ENCODE assay signal across 8 mouse cellular contexts in the genomic region with DNA sequence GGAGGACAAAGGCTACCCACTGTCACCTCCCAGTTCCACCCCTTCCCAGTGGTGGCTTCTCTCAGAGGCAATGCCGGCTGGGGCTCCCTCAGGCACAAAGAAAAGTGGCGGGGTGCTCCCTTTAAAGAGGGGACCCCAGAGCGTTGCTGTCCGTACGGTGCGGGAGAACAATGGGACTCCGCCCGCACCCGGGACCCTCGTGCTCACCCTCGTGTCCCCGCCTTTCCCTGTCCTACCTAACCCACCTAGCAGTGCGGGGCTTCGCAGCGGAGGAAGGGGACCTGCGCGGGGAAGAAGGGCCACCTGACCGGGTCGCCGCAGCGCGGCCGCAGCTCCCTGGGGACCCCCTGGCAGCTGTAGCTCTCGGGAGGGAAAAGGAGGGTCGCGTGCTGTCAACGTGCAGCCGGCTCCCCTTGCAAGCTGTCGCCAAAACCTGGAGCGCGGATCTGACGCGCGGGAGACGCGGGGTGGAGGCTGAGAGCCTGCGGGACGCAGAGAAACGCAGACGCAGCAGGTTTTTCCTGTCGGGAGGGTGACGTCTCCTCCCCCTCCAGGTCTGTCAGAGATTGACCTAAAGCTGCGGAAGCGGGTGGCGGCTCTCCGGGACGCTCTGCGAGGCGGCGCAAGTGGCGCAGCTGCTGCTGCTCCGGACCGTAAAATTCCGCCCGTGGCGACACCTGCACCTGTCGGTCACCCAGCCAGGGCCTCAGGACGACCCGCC. TPM values are rescaled to one million over a fixed set of nuclear protein-coding genes. Genes with fewer than 3 reads are reported as not detected.
DNase-seq lines count a peak whose midpoint lies in the region; ATAC-seq and TF ChIP-seq lines count a peak whose summit lies in the region.

No protein-coding gene starts in this region.

- H3K9ac ChIP-seq in hindbrain, postnatal 0 days (replicated peaks; ENCODE audit: low read length), result peak overlapping the region; percentile 92

- peaks cover 10% of the 10 kb centered on the region; the same call in 1 of the 2 replicates for H3K4me1 ChIP-seq in hindbrain, postnatal 0 days (ENCODE audit: insufficient read depth, low read length)
- H3K4me1 ChIP-seq in megakaryocyte, embryonic 14.5 days, result peaks cover 55% of the 10 kb centered on the region

- peak; percentile 75 for ATAC-seq in hindbrain, postnatal 0 days

- intact Hi-C loops in left cerebral cortex, postnatal 10 days (cut with DNase I), result loop anchor here (5.0 to 10.0 kb wide), 3 partner anchors 211 to 241 kb away; no protein-coding TSS in a partner anchor

- H3K9me3 ChIP-seq in hindbrain, postnatal 0 days (ENCODE audit: low read length), result no peaks in the 10 kb centered on the region
- H3K9me3 ChIP-seq in megakaryocyte, embryonic 14.5 days, result no peaks in the 10 kb centered on the region

- H3K4me3 ChIP-seq in hindbrain, postnatal 0 days (ENCODE audit: low read length), result peak overlapping the region; percentile 71
- peak overlapping the region; percentile 92 for H3K4me3 ChIP-seq in megakaryocyte, embryonic 14.5 days (replicated peaks)

- H3K36me3 ChIP-seq in hindbrain, postnatal 0 days (ENCODE audit: insufficient read depth, low read length), result no peaks in the 10 kb centered on the region
- peaks cover 15% of the 10 kb centered on the region for H3K36me3 ChIP-seq in megakaryocyte, embryonic 14.5 days (replicated peaks; ENCODE audit: low read length)

- peak overlapping the region; percentile 90 for H3K27ac ChIP-seq in hindbrain, postnatal 0 days

- peak overlapping the region; percentile 82 for H3K4me2 ChIP-seq in hindbrain, postnatal 0 days (ENCODE audit: low read depth, low read length)

- WGBS in hindbrain, postnatal 0 days, result under 1% methylated on average over 58 of the region's 59 CpGs

- no peaks in the 10 kb centered on the region for H3K27me3 ChIP-seq in hindbrain, postnatal 0 days (ENCODE audit: insufficient read depth, low read length)
- peaks cover 8% of the 10 kb centered on the region for H3K27me3 ChIP-seq in megakaryocyte, embryonic 14.5 days (replicated peaks)

- TF ChIP-seq CTCF in hindbrain, postnatal 0 days (IDR thresholded peaks at IDR 0.05; ENCODE audit: low read depth), result peak; percentile 21; the same call in 1 of the 2 replicates

- DNase-seq in ZHBTc4 (ENCODE audit: low read depth, low spot score), result peak; percentile 77
- DNase-seq in cerebellum, postnatal 4 days (ENCODE audit: low spot score in 2 of 2), result peak; percentile 46 to 69
- DNase-seq in gastrocnemius, adult 18-20 months (ENCODE audit: low spot score), result peak; percentile 80
- peak; percentile 87 for DNase-seq in hindbrain, postnatal 0 days (ENCODE audit: low spot score)
- DNase-seq in left cerebral cortex, postnatal 10 days (ENCODE audit: extremely low spot score in 1 of 2, low spot score in 2 of 2), result peak; percentile 75 to 87
- DNase-seq in right cerebral cortex, adult 2 months (ENCODE audit: low spot score in 2 of 2), result peak; percentile 70 to 72
- DNase-seq in urinary bladder, postnatal 14 days (ENCODE audit: low spot score), result peak; percentile 80

RNA-seq across cellular contexts. Expression of gene Cdc42ep3, which starts 0.5 kb away (rescaled TPM):
- total RNA-seq in gastrocnemius, adult 18-20 months (2021), result 10 to 100 TPM; 29.1 to 33.7 TPM
- 18.1 and 22.3 TPM in 2 replicates for total RNA-seq in hindbrain, postnatal 0 days (2014; rRNA removed)
- 34.9 and 35.9 TPM in 2 replicates for polyA plus RNA-seq in hindbrain, postnatal 0 days (2015; fragmentation: Nextera tagmentation; extraction: Ambion mirVana)
- 10 to 100 TPM; 29.7 to 33.6 TPM for total RNA-seq in left cerebral cortex, postnatal 10 days (2021)
- polyA plus RNA-seq in megakaryocyte, embryonic 14.5 days (2012; ENCODE audit: insufficient read depth, low replicate concordance), result 0.99 and 5.5 TPM in 2 replicates

Comparison
In these comparisons a context has a peak if more than half of its experiments do, and no peak if none do; other contexts are left out.
1. Peak in every context shown above with its lines: DNase-seq, ATAC-seq, H3K4me3 ChIP-seq and H3K27ac ChIP-seq.